Mouse (Mus musculus) liver, adult 2 months (tissue): ENCODE data around the gene Zmynd8.

Experiments
- CTCF ChIP-seq: fragments of 200-500 bp; IDR thresholded peaks from 2 replicates; pipeline ENCODE4 v1.5.1; 2011; ENCODE audit warnings: low read depth, low read length, control low read depth
- POLR2A ChIP-seq: fragments of 200-500 bp; IDR thresholded peaks from 2 replicates; pipeline ENCODE4 v1.6.1; 2011; ENCODE audit warnings: low read length, control low read depth; ENCODE audit not compliant: insufficient read depth; ENCODE audit errors: extremely low read depth

- TF ChIP-seq CTCF = no peak
- TF ChIP-seq POLR2A = no peak
These were observed 105.6 kb downstream of the Zmynd8 start for GRCm38 (mm10) chr2:165793283-165793638.
